Mouse (Mus musculus) adrenal gland (tissue): Measurements from ENCODE around the gene Olfr987.
"Not testable (repeated sequence)": the region's sequence is repeated elsewhere in the genome, so short reads cannot be mapped to it uniquely, and the experiment has no call there.

Experiments
- intact Hi-C: fragments of 180-260 bp; cut with DNase I; formaldehyde crosslinking; loops from one replicate; pipeline ENCODE4 v1.15.1; 2025
- long read RNA-seq, 2 experiments: library from polyadenylated mRNA; unstranded; transcript quantifications; one replicate each; pipeline ENCODE4 v2.0.0; 2020; ENCODE audit warnings: borderline replicate concordance in 1 of 2; ENCODE audit not compliant: insufficient replicate concordance in 1 of 2

The Olfr987 gene
- long read RNA-seq, experiment 1: 0 reads
- long read RNA-seq, experiment 2: 0 reads

DNA sequence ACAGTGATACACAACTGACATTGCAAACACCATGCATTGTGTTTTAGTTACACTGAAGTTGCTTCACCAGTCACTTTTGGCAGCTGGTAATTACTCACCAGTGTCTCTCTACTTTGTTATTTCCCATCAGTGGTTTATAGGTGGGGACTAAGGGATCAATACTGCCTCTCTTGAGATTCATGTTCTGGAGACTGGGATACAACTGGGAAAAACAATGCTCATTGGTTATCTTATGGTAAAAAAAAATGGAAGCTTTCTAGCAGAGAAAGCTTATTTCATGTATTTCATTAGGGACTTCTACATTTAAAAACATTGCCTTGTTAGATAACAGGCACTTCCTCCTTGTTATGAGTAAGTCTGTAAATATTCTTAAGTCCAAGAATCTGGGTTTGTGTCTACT, at the start of gene Olfr987:
Olfr987 (minus strand) TSS at position 101 of the 400 bp plus-strand sequence.
- intact Hi-C loops: not testable (repeated sequence)

DNA sequence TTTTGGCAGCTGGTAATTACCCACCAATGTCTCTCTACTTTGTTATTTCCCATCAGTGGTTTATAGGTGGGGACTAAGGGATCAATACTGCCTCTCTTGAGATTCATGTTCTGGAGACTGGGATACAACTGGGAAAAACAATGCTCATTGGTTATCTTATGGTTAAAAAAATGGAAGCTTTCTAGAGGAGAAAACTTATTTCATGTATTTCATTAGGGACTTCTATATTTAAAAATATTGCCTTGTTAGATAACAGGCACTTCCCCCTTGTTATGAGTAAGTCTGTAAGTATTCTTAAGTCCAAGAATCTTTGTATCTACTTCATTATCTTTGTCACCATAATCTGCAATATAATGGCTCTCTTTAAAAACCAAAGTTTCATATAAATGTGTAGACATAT, 24.0 kb upstream of the Olfr987 start, which contains the start of gene Olfr988:
Olfr988 (minus strand) TSS at position 101 of the 400 bp plus-strand sequence.
- intact Hi-C loops: not testable (repeated sequence)

- intact Hi-C loops: no loop called here
Observed at GRCm38 (mm10) chr2:85339972-85340371, 857 bp upstream of the Olfr987 start.

- intact Hi-C loops: loop anchor here (10.0 kb wide), 1 partner anchor 246 kb away; no protein-coding TSS in a partner anchor
Observed at GRCm38 (mm10) chr2:85319106-85319505, 20.0 kb downstream of the Olfr987 start.

- intact Hi-C loops: no loop called here
Observed at GRCm38 (mm10) chr2:85285406-85285805, 53.7 kb downstream of the Olfr987 start.

- intact Hi-C loops: no loop called here
Observed at GRCm38 (mm10) chr2:85284626-85285025, 54.5 kb downstream of the Olfr987 start.

DNA sequence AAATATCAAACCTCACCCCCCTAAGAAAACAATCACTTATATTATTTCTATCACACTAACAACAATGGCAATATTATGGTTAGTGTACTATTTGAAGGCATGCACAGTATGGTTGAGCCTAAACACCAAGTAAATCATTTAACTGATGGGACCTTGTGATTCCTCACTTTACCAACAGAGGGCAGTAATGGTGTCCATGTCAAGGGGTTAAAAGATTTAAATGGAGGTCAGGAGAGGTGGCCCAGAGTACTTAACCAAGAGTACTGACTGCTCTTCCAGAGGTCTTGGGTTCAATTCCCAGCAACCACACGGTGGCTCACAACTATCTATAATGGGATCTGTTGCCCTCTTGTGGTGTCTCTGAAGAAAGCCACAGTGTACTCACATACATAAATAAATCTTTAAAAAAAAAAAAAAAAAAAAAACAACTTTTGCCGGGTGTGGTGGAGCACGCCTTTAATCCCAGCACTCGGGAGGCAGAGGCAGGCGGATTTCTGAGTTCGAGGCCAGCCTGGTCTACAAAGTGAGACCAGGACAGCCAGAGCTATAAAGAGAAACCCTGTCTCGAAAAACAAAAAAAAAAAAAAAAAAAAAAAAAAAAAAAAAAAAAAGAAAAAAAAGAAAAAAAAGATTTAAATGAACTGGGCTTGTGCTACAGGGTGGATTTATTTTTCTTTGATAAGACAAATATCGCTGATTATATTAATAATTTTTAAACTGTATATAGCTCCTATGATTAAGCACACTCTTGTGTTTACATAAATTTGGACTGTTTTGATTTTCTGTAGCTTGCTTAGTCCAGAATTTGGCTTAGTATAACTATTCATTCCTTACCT, 55.3 kb downstream of the Olfr987 start:
- intact Hi-C loops: no loop called here

- intact Hi-C loops: no loop called here
Observed at GRCm38 (mm10) chr2:85281023-85281422, 58.1 kb downstream of the Olfr987 start.
